Mouse (Mus musculus) layer of hippocampus, adult 11-12 months (tissue): Measurements from ENCODE around the gene Rims4.
A peak's percentile ranks its signal among the peaks of the same experiment; 100 is the strongest.

Experiments
- DNase-seq: peaks from one replicate; pipeline ENCODE4 v3.0.0; 2022; ENCODE audit warnings: low spot score

The Rims4 gene

GRCm38 (mm10) chr2:163918317-163919258 lies at the start of gene Rims4:
TSS of gene Rims4 (minus strand) at chr2:163918683.
- peak; percentile 61 for DNase-seq

DNA sequence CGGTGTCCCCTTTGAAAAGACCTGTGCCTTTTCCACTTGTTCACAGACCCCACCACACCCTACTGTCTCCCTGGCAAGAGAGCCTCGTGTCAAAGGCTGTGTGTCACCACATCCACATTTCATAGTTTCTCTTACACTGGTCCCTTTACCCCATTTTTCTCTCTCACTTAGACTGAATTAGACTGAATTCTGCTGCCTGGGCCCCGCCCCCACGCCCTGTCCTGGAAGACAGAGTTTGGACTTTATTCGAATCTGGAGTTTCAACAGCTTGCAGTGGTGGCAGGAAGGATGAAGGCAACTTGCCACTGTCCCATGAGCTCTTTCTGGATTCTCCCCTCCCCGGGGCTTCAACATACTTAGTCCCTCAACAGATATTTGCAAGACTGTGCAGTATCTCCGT lies 47.2 kb upstream of the Rims4 start:
- DNase-seq = no peak

- DNase-seq = no peak
Measured at GRCm38 (mm10) chr2:163964606-163965560, 46.4 kb upstream of the Rims4 start.

- no peak for DNase-seq
Measured at GRCm38 (mm10) chr2:163953622-163954310, 35.3 kb upstream of the Rims4 start.

DNA sequence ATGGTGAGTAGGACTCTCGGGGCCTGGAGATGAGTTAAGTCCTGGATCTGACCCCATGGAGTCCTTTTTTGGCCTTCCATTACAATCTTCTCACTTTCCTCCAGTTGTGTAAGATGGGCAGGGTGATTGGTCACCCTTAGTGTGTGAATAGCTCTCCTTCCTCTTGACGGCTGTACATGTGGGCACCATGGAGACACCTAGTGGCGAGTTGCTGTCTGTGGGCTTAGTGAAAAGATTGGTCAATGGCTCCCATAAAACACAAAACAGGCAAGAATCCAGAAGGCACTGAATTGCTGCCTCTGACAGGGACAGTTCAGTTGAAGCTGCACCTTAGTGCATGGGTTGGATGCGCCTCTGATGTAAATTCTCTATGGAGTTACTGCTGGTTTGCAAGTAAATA lies 33.3 kb upstream of the Rims4 start:
- DNase-seq = peak; percentile 79

- no peak for DNase-seq
Measured at GRCm38 (mm10) chr2:163947976-163948375, 29.5 kb upstream of the Rims4 start.

DNA sequence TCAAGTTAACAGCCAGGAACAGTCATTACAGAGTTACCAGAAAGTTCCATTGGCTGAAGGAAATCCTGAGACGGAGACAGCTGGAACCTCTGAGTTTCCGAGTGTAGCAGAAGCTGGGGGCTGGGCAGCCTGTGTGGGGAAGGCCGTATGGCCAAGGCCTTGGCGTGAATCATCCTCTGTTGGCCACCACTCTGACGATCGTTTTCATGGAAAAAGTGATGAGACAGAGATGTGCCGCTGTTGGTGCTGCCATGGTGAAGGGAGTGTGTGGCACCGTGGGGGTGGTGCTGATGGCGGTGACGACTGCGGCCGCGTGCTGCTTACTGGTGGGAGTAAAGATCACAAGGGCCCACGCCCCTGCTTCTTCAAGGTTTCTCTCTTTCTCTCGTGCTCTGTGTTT lies 27.7 kb upstream of the Rims4 start:
- DNase-seq = no peak

DNA sequence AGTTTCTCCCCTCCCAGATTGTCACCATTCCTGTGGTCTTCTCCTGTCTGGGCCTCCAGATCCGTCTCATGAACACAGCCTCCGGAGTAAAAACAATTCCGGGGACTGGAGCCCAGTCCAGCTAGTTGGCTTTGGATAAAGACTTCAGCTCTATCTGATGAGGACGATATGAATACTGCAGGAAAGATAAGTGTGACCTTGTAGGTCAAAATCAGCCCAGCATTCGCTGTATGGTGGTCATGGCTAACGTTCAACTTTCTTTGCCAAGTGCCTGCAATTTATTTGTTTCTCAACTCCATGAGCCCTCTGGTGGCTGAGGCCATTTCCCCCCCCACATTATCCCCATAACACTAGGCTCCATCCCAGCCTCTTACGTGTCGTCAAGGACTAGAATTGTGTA lies 26.0 kb upstream of the Rims4 start:
- DNase-seq = no peak

DNA sequence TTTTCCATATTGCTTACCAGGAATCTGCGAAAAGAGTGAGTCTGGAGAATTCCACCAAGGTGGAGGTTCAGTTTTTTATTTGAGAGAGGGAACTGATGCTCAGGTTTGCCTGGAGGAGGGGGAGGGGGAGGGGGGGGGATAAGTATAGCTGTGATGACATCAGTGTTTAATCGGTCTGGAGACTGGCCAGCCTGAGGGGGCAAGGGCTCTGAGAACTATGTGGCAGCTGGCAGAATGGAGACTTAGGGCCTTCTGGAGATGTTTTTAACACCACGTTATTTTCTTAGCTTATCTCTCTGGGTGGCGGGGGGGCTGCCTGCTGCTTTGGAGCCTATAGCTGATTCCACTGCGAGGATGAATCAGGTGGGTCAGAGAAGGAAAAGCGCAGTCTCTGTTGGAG lies 24.6 kb upstream of the Rims4 start:
- no peak for DNase-seq

DNA sequence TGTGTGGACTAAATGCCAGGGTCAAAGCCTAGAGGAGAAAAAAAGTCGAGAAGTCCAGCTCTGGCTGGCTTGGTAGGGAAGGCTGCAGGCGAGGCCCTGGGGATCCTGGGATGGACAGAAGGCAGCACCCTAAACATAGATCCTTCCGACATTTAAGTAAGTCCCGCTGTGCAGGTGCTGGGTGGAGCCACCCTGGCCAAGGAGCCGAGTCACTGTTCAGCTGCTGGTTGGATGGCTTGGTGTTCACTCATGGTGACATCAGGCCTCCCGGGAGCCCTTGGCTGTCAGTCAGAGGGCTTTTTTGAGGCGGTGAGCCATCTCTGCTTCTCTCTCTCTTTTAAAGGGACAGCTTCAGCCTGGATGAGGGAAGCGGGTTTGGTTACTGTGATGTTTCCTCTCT lies 21.0 kb upstream of the Rims4 start:
- DNase-seq = no peak

- DNase-seq = no peak
Measured at GRCm38 (mm10) chr2:163932151-163932550, 13.7 kb upstream of the Rims4 start.

DNA sequence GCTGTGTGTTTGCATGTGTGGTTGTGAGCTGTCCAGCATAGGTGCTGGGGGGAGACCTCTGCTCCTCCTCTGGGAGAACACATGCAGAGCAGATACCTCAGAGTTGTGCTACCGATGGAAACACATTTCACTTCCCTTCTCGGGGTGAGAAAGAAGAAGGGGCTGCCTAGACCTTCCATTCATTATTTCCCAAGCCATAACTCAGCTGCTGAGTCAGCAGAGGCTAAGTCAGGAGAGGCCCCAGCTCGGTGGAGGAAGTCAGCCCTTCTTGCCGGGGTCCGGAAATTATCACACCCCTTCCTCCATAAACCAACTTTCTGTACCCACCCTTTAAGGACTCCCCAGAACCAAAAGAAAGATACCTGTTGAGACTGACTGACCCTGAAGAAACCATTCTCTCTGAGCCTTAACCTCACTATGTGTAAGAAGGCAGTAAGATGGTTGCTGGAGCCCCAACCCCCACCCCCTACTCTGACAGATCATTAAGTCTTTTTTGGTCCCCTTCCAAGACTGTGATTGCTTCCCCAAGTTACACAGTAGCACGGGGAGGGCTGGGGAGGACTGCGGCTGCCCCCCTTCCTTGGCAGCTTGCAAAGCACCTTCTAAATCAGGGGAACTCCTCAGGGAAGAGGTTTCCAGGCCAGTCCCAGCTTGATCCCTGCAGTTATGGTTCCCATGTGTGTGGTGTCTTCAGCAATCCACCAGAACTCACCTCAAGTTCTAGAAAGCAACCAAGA lies 10.1 kb upstream of the Rims4 start:
- DNase-seq = no peak

DNA sequence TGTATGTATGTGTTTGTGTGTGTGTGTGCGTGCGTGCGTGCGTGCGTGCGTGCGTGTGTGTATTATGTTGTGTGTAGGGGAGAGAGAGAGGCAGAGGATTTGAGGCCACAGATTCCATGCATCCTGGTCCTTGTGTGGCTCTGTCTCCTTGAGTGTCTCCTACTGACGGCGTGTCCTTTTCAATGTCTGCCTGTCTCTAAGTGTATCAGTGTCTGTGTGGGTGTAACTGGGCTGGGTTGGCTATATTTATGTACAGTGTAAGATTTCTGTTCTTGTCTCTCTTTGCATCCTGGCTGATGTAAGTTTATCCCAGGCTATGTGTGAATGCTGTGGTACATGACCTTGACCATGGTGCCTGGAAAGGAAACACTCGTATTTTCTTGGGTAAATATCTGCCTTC lies 6.6 kb upstream of the Rims4 start:
- DNase-seq = no peak

DNA sequence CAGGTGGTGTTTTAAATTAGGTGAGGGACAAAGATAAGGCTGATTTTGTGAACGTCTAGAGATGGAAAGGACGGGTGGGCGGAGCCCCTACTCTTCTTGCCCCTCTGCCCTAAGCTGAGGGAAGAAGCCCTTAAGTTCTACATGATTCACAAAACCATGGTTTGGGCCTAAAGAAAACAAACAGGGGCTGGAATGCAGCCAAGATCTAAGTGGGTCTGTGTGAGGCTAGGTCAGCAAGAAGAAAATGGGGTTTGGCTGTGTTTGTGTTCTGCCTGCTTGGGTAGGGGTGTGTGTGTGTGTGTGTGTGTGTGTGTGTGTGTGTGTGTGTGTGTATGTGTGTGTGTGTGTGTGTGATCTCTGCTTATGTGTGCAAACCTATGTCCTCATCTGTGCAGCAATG lies 6.0 kb upstream of the Rims4 start:
- DNase-seq = no peak

- no peak for DNase-seq
Measured at GRCm38 (mm10) chr2:163923113-163923512, 4.6 kb upstream of the Rims4 start.

DNA sequence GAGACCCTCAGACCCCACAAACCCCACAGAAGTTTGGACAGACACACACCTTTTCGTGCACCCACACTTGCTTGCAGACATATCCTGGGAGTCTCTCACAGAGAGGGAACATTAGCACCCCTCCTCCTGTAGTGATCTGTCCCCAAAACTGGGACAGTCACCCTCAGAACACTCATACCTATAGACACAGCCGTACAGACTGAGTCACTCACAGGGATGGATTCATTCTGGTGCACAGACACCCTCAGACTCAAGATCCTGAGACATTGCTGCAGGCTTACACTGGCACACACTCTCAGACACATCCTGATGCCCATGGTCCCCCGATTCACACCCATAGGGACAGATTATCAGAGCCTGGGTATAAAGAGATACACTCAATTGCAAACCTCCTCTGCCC lies 1.1 kb upstream of the Rims4 start:
- DNase-seq = no peak

DNA sequence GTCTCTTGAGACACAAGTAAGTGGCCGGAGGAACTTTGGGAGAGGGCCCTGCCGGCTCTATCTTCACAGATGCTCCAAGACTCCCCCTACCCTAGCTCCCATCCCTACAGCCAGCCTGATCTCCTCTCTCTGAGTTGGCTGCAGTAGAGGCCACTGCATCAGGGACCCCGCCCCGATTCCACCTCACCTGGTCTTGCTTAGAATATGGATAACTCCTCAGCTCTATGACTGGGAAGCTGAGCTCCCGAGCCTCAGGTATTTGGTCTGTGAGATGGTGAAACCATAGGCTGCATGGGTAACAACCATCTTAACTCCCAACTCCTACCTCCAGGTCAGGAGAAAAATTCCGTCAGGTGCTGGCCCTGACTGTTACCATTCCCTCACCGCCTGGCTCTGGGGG lies 1.8 kb downstream of the Rims4 start:
- no peak for DNase-seq

DNA sequence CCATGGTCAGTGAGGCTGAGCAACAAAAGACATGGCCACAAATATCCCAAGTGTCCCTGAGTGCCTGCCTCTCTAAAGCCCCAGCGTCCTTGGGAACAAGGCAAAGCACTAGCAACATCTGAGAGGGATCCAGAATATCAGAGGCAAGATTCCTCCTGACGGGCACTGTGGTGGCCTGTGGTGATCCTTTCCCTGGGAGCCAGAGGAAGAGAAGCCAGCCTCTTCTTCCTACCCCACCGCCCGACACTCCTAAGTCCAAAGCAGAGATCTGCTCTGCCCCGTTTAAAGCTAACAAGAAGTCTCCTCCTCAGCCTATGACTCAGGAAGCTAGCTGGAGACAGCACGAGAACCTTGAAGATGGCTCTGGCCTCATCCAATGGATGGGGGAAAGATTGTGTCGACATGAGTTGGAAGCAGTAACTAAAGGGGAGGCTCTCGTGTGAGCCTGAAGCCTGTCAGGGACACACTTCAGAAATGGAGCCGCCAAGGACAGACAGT lies 3.1 kb downstream of the Rims4 start:
- DNase-seq = no peak

DNA sequence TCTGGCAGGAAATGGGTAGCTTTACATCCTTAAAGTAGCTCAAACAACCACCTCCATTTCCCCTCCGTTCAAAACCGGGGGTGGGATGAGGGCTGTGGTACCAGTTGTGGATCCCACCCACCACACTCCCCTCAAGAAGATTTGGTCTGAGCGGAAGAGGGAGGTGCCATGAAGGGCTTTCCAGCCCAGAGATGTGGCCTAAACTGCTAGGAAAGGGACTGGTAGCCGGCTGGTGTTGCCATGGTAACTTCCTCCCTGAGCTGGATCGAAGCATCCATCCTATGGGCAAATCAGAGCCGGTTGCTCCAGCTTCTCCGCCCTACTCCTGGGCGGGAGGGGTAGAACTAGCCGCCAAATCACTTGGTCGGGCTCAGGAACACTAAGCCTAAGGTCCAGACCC lies 4.4 kb downstream of the Rims4 start:
- peak; percentile 79 for DNase-seq

DNA sequence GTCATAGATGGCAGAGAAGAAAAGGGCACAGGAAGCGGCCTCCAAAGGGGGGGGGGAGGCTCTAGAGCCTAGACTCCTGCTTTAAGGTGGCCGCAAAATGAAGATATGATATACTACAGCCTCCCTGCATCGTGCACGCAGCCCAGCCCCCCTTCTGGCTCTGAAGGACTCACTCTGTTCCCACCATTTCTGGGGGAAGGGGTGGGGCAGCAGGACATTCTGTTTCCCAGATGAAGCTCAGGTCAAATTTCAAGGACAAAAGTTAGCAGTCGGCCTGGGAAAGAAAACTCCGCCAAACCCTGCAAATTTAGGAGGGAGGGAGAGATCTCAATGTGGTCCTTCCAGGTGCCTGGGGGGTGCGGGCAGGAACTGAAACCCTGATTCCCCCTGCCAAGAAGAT lies 4.8 kb downstream of the Rims4 start:
- DNase-seq = no peak

DNA sequence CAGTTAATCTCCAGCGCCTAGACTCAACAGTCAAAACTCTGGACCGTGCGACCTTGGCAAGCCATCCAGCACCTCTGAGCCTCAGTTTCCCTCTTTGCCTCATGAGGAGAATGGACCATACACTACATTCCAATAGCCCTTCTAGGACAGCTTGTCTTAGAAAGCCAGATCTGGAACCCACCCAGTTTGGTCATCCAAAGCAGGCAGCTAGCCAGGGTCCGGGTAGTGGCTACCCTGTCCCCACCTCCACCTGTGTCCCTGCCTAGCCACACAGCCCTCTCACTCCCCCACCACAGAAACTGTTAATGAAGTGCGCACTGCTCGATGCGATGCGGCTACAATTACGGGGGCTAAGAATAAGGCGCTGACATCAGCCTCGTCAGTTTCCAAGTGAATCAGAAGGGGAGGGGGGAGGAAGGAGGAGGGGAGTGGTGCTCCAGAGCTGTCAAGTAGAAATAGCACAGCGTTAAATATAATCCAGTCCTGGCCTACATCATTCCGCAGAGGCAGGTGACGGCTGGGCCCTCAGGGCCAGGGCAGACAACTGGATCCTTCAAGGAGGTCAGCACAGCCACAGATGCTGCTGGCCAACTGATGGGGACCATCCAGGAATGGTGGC lies 6.5 kb downstream of the Rims4 start:
- DNase-seq = no peak
